Mouse (Mus musculus) thymus, postnatal 14 days (tissue): Measurements from ENCODE around the gene Trp53tg5.

ENCODE experiments used
- DNase-seq: peaks from one replicate; pipeline ENCODE4 v3.0.0; 2021

The Trp53tg5 gene

GRCm38 (mm10) chr2:164430697-164431096 lies 42.8 kb downstream of the Trp53tg5 start:
- DNase-seq = peak; percentile 26

- no peak for DNase-seq
Measured at GRCm38 (mm10) chr2:164429881-164430615, 43.5 kb downstream of the Trp53tg5 start.

- no peak for DNase-seq
Measured at GRCm38 (mm10) chr2:164428451-164428850, 45.1 kb downstream of the Trp53tg5 start.

- no peak for DNase-seq
Measured at GRCm38 (mm10) chr2:164426952-164427351, 46.6 kb downstream of the Trp53tg5 start.

GRCm38 (mm10) chr2:164426121-164426520 lies 47.4 kb downstream of the Trp53tg5 start:
- DNase-seq = no peak

GRCm38 (mm10) chr2:164425401-164425800 lies 48.1 kb downstream of the Trp53tg5 start:
- no peak for DNase-seq

GRCm38 (mm10) chr2:164424406-164424805 lies 49.1 kb downstream of the Trp53tg5 start:
- DNase-seq = no peak

GRCm38 (mm10) chr2:164423464-164423863 lies 50.1 kb downstream of the Trp53tg5 start:
- no peak for DNase-seq

- peak; percentile 32 for DNase-seq
Measured at GRCm38 (mm10) chr2:164422675-164423393, 50.7 kb downstream of the Trp53tg5 start.

GRCm38 (mm10) chr2:164421979-164422378 lies 51.5 kb downstream of the Trp53tg5 start:
- no peak for DNase-seq

- no peak for DNase-seq
Measured at GRCm38 (mm10) chr2:164421306-164421705, 52.2 kb downstream of the Trp53tg5 start.
